Mouse (Mus musculus) T-helper 17 cell (primary cell): Measurements from ENCODE around the gene 1600014C10Rik.

Source experiments
- in situ Hi-C, 2 experiments: fragments of 300-600 bp; cut with MboI, MseI; formaldehyde crosslinking; loops; 1 replicate in 1 of 2; 2 replicates in 1 of 2; pipeline ENCODE4 v1.15.1; 2025; ENCODE audit warnings: high pct_unique_total_duplicates in 2 of 2

The 1600014C10Rik gene

GRCm38 (mm10) chr7:38183709-38184417 is 846 bp downstream of the 1600014C10Rik start:
- in situ Hi-C loops, result loop anchor here in 1 of 2 experiments (5.0 kb wide), 1 partner anchor 83 kb away; no protein-coding TSS in a partner anchor

- in situ Hi-C loops, result loop anchor here in 1 of 2 experiments (5.0 kb wide), 1 partner anchor 83 kb away; no protein-coding TSS in a partner anchor
Observed at GRCm38 (mm10) chr7:38184418-38184745, 1.4 kb downstream of the 1600014C10Rik start.

- in situ Hi-C loops, result loop anchor here in 1 of 2 experiments (5.0 kb wide), 1 partner anchor 83 kb away; no protein-coding TSS in a partner anchor
Observed at GRCm38 (mm10) chr7:38184786-38185185, 1.8 kb downstream of the 1600014C10Rik start.

- in situ Hi-C loops, result no loop called here
Observed at GRCm38 (mm10) chr7:38186861-38187260, 3.8 kb downstream of the 1600014C10Rik start.

GRCm38 (mm10) chr7:38187796-38188195 is 4.8 kb downstream of the 1600014C10Rik start:
- in situ Hi-C loops, result no loop called here

GRCm38 (mm10) chr7:38188281-38189075 is 5.5 kb downstream of the 1600014C10Rik start:
- in situ Hi-C loops, result no loop called here

- in situ Hi-C loops, result no loop called here
Observed at GRCm38 (mm10) chr7:38189136-38189982, 6.3 kb downstream of the 1600014C10Rik start.

GRCm38 (mm10) chr7:38190056-38190835 is 7.2 kb downstream of the 1600014C10Rik start:
- in situ Hi-C loops, result loop anchor here in 1 of 2 experiments (5.0 kb wide), 1 partner anchor 77 kb away; no protein-coding TSS in a partner anchor

GRCm38 (mm10) chr7:38191146-38191545 is 8.1 kb downstream of the 1600014C10Rik start:
- in situ Hi-C loops, result loop anchor here in 1 of 2 experiments (5.0 kb wide), 1 partner anchor 76 kb away; no protein-coding TSS in a partner anchor

GRCm38 (mm10) chr7:38191571-38191970 is 8.6 kb downstream of the 1600014C10Rik start:
- in situ Hi-C loops, result loop anchor here in 1 of 2 experiments (5.0 kb wide), 1 partner anchor 76 kb away; no protein-coding TSS in a partner anchor

GRCm38 (mm10) chr7:38199907-38200605 is 17.0 kb downstream of the 1600014C10Rik start:
- in situ Hi-C loops, result no loop called here

GRCm38 (mm10) chr7:38200606-38201289 is 17.7 kb downstream of the 1600014C10Rik start:
- in situ Hi-C loops, result no loop called here

- in situ Hi-C loops, result no loop called here
Observed at GRCm38 (mm10) chr7:38201290-38201658, 18.3 kb downstream of the 1600014C10Rik start.

GRCm38 (mm10) chr7:38204314-38204713 is 21.3 kb downstream of the 1600014C10Rik start:
- in situ Hi-C loops, result no loop called here

- in situ Hi-C loops, result no loop called here
Observed at GRCm38 (mm10) chr7:38205801-38206200, 22.8 kb downstream of the 1600014C10Rik start.

- in situ Hi-C loops, result no loop called here
Observed at GRCm38 (mm10) chr7:38206564-38206963, 23.5 kb downstream of the 1600014C10Rik start.

- in situ Hi-C loops, result no loop called here
Observed at GRCm38 (mm10) chr7:38208969-38209368, 26.0 kb downstream of the 1600014C10Rik start.

GRCm38 (mm10) chr7:38209478-38210152 is 26.6 kb downstream of the 1600014C10Rik start:
- in situ Hi-C loops, result no loop called here

- in situ Hi-C loops, result no loop called here
Observed at GRCm38 (mm10) chr7:38212651-38213062, 29.6 kb downstream of the 1600014C10Rik start.
